Mouse (Mus musculus) embryonic fibroblast, embryonic 13.5 days (primary cell): ENCODE measurements at regions not wholly inside any gene's neighbourhood (a gene's known extent, or its start where the extent isn't known, plus 50 kb on each side); places are given as distances from the start of the nearest gene placed in this dataset.

Experiments used
- CTCF ChIP-seq: IDR thresholded peaks from 2 replicates; pipeline ENCODE4 v1.5.1; 2011; ENCODE audit warnings: mild to moderate bottlenecking, control low read depth, low read length, moderate library complexity, borderline replicate concordance; ENCODE audit not compliant: insufficient read depth
- POLR2A ChIP-seq: IDR thresholded peaks from 2 replicates; pipeline ENCODE4 v1.6.1; 2011; ENCODE audit warnings: low read depth, mild to moderate bottlenecking, control low read depth, low read length, moderate library complexity

DNA sequence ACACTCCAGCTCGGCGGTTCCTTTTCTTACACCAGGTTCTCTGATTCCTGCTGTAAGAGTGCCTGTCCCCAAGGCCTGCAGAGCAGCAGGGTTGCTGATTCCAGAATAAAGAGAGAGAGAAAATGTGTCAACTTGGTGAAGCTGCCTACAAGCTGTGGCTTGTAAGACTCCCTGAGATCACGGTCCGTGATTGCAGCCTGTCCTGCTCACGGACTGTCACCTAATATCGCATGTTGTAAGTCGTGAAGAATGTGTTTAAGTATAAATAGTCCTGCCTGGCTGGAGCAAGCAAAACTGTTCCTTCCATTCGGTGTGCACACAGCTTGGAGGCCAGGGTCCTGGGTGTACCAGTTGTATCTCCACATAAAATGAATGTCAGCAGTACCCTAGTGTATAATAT, 152.7 kb upstream of the G2e3 start:
- no peak for TF ChIP-seq CTCF
- TF ChIP-seq POLR2A = no peak
